Mouse (Mus musculus): ENCODE measurements at regions not wholly inside any gene's neighbourhood (a gene's known extent, or its start where the extent isn't known, plus 50 kb on each side); places are given as distances from the start of the nearest gene placed in this dataset.

GRCm38 (mm10) chr5:126148908-126149307 lies 617.3 kb downstream of the Tmem132b start:
- DNase-seq (ENCODE audit: low spot score) = no peak

DNA sequence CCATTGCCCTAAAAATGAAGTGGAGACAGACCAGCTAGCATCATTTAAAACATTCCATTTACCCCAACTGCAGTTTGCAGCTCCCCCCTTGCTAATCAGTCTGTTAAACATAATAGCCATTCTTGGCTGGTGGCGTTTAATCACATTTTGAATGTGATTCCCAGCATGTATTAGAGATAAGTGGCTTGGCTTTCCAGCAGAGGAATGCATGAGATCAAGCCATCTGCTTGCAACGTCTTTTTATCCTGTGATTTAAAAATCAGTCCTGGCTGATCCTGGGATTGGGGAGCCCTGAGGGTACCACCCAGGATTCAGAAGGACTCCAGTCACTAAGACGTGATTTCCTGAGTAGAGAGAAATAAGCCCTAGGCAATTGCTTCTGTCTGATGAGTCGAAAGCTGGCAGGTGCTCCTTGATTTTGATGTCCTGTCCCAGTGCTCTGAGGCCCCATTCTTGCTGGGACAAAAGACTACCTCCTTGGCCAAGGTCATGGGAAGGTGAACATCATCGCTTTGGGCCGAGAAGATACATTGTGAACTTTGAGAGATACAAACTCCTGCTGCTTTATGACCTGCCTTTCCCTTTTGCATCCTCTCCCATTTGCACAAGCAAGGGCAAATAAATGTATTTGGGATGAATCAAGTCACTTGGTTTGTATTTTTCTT lies 623.8 kb downstream of the Tmem132b start:
- no peak for DNase-seq (ENCODE audit: low spot score)

- DNase-seq (ENCODE audit: low spot score) = no peak
Observed at GRCm38 (mm10) chr5:126186111-126186510, 654.5 kb downstream of the Tmem132b start.

DNA sequence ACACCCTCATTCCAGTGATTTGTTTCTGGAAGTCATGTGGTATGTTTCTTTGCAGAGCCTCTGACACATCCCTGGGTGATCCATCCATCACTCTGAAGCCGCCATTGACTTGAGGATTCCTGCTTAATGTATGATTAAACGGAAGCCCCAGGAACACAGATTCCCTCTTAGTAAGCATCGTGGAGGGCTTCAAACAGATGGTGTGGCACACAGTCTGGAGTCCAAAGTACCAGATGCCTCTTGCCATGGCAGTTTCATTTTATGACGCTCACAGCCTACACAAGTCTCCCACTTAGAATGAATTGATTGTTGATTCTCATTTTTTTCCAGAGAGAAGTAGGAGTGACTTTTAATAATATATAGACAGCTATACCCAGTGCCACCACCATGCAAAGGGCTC lies 668.3 kb downstream of the Tmem132b start:
- DNase-seq (ENCODE audit: low spot score) = no peak

DNA sequence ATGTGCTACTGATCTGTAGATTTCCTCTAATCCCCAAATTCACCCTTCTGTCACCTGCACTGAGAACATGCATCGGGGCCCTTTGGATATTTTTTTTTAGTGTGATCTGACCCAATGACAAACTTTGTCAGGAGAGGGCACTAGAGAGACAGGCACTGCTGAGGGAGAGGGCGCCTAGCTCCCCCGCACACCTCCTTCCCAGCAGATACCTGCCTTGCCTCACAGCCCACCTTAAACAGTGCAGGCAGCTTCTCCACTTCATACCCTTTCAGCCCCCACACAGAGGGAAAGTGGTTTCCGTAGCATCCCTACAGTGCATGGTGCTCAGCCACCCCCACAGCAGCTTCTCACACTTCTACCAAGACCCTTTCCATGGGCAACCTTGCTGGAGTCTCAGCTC lies 670.0 kb downstream of the Tmem132b start:
- DNase-seq (ENCODE audit: low spot score) = no peak

- no peak for DNase-seq (ENCODE audit: low spot score)
Observed at GRCm38 (mm10) chr5:126201996-126202395, 670.4 kb downstream of the Tmem132b start.

GRCm38 (mm10) chr5:126217016-126217415 lies 685.4 kb downstream of the Tmem132b start:
- DNase-seq (ENCODE audit: low spot score) = no peak

- no peak for DNase-seq (ENCODE audit: low spot score)
Observed at GRCm38 (mm10) chr5:126217746-126218145, 686.2 kb downstream of the Tmem132b start.

GRCm38 (mm10) chr5:126223696-126224095 lies 692.1 kb downstream of the Tmem132b start:
- no peak for DNase-seq (ENCODE audit: low spot score)

- DNase-seq (ENCODE audit: low spot score) = no peak
Observed at GRCm38 (mm10) chr5:126230768-126231167, 699.2 kb downstream of the Tmem132b start.

DNA sequence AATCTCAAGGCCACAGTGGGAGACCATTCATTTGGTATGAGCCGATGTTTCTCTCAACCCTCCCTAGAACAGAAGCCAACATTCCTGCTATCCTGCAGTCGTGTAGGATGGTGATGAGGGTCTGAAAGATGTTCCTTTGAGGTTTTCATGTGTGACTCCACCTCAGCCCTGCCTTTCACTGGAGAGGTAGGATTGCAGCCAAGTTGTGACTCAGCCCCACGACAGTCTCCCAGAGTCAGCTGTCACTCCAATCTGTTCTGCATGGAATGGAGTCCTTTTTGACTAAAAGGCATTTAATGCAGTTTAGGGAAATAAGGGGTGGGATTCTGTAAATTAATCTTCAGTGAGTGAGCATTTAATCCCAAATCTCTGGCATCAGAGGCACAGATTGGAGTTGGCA lies 706.5 kb downstream of the Tmem132b start:
- DNase-seq (ENCODE audit: low spot score) = no peak

DNA sequence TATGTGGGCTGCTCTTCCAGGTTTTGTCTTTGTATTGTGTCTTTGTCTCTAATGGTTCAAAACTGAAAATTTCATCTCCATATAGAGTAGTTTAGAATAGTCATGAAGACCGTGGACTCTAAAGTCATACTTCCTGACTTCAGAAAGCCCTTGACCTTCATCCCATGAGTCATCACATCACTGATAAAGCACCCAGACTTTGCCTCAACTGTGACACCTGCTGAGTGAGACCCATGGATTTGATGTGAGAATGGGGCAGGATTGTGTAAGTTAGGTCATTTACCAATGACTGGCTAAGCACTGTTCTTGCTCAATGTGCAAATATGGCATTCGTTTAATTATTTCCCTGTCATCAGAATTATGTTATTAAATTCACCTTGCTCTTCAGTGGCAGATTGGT lies 714.2 kb downstream of the Tmem132b start:
- DNase-seq (ENCODE audit: low spot score) = no peak

DNA sequence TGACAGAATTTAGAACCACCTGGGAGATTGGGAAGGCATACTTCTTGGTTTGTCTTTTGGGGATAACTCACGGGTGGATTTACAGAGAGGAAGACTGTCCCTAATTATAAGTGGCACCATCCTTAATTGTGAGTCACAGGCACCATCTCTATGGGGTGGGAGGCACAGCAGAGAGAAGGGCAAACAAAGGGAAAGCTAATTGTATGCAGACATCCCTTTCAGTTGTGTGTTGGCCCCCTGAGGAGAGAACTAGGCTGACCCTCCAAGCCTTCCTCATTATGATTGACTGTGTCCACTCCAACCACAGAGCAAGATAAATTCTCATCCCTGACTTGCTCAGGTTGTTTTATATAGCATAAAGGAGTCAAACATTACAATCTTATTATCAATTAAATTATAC lies 718.8 kb downstream of the Tmem132b start:
- DNase-seq (ENCODE audit: low spot score) = no peak

DNA sequence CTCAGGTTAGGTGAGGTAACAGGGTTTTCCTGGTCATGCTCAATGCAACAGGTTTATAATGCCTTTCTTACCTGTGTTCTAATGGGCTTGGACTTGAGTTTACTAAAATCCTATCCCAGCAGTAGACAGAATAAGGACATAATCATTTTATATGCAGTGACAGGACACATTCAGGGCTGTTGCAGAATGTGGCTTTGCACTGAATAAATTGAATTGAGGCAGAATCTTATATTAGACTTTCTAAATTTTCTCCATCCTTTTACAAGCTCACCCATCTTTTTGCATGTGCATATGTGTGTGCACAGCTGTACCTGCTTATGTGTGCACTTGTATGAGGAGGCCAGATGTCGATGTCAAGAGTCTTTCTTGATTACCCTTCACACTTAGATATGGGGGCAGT lies 723.1 kb downstream of the Tmem132b start:
- DNase-seq (ENCODE audit: low spot score) = no peak

- no peak for DNase-seq (ENCODE audit: low spot score)
Observed at GRCm38 (mm10) chr5:126257860-126258259, 726.3 kb downstream of the Tmem132b start.

- DNase-seq (ENCODE audit: low spot score) = no peak
Observed at GRCm38 (mm10) chr5:126266471-126266870, 734.9 kb downstream of the Tmem132b start.

DNA sequence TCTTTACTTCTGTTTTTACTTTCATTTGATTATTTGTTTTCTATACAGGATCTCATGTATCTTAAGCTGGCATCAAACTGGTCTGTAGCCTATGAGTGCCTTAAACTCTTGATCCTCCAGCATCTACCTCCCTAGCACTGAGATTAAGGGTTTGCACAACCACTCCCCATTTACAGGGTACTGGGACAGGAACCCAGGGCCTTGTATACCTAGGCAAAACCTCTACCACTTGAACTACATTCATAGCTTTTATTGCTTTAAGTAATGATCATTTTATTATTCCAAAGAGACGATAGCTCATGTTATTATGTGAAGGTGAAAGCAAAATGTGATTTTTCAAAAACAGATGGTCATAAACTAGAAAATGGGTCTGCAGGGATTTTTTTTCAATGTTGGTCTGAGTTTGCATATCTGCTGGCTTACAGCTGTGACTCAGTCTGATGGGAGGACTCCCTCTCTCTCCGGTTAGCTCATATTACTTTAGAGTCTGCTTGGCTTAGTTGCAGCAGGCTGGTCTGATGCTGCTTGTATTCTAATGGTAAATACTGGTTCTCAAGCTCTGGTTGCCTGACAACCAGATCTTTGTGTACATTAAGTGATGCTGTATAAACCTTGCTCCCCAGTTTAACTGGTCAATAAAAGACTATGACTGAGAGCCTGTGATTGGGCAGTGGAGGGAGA lies 735.5 kb downstream of the Tmem132b start:
- no peak for DNase-seq (ENCODE audit: low spot score)

DNA sequence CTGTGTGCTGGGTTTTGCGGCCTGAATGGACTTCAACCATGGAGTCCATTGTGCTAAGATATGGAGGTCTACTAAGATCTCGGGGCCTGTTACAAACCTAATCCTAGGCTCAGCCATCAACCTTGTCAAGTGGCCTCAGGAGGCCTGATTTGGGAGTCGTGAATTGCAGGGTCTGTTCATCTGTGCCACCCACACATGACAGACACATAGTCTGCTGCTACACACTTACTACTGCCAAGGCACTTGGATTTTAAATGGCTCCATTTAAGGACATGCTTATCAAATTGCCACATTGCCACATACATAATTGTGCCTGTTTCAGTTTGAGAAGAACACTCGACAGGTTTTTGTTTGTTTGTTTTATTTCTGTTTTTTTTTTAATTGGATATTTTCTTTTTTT lies 737.0 kb downstream of the Tmem132b start:
- no peak for DNase-seq (ENCODE audit: low spot score)

DNA sequence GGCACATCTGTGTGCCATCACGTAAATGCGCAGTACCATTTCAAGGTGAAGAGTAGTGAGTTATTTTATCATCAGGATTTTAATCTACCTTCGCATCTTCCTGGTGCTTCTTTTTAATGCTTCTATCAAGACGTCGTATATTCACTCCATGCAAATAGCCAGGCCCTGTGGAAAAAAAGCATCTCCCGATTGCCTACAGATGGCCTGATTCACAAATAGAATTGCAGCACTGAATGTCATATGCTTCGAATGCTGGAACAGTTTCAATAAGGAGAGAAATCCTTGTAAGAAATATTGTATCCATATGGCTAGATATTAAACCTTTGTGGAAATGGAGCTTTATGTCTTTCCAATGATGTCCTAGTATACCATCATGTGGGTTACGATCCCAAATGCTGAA lies 742.7 kb downstream of the Tmem132b start:
- no peak for DNase-seq (ENCODE audit: low spot score)

GRCm38 (mm10) chr5:126281057-126281728 lies 749.6 kb downstream of the Tmem132b start:
- no peak for DNase-seq (ENCODE audit: low spot score)

DNA sequence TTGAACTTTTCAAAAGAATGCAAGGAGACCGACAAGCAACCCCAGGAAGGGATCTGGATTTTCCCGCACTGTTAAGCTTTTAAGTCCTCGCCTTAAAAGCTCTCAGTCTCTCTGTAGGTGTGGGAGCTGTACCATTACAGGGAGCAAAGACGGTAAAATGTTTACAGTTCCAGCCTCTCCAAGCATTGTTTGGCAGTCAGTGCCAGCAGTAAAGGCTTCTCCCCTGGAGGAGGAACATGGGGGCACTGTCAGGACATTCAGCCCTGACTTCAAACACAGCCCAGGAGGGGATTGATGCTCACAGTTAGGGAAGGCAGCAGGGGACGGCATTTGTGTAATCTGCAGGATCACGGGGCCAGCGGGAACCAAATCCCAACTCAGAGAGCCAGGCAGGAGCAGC lies 750.2 kb downstream of the Tmem132b start:
- no peak for DNase-seq (ENCODE audit: low spot score)

DNA sequence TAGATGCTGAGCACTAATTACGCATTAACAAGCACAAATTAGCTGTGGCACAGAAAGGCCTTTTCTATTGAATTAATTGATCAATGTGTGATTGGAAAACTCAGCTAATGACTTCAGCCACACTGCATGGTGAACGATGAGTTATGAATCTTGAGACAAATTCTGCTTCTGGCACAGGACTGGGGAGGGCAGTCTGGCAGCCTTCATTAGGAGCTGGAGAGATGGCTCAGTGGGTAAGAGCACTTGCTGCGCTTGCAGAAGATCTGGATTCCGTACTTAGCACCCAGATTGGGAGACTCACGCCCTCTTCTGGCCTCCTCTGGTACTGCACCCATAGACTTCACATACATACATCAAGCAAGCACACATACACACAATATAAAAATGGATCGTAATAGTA lies 793.3 kb downstream of the Tmem132b start:
- no peak for DNase-seq (ENCODE audit: low spot score)

DNA sequence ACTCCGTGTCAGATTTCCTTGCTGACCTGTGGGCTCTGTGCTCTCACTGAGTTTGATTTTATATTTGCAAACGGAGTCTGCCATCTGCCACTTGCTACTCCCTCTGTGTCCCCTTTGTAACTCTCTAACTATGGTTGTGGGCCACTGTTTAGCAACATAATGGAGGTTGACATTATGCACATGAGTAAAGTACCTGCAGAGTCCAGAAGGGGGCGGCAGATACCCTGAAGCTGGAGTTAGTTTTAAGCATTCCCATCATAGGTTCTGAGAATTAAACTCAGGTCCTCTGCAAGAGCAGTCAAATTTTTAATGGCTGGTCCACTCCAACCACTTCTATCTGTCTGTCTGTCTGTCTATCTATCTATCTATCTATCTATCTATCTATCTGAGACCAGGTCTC lies 796.7 kb downstream of the Tmem132b start:
- DNase-seq (ENCODE audit: low spot score) = no peak
